Mouse (Mus musculus) MEL (cell line): ENCODE data around the gene Ddx56. TPM values are rescaled to one million over a fixed set of nuclear protein-coding genes. Genes with fewer than 3 reads are reported as not detected.

ENCODE experiments used
- DNase-seq: peaks from one replicate; pipeline ENCODE4 v3.0.0; 2011; ENCODE audit warnings: low read depth, low spot score
- H3K27ac ChIP-seq: 2 replicates; pipeline ENCODE4 v1.5.1; 2012; ENCODE audit warnings: low read depth, mild to moderate bottlenecking, control low read depth, low read length, moderate library complexity; ENCODE audit not compliant: control insufficient read depth
- H3K27me3 ChIP-seq, 2 experiments: fragments of 150-350 bp in 1 of 2; sonication (generic) in 1 of 2; 2 replicates each; pipeline ENCODE4 v1.6.1; 2012; ENCODE audit warnings: low read length in 2 of 2, mild to moderate bottlenecking in 2 of 2, improper control_type of control experiment in 1 of 2, moderate library complexity in 1 of 2; ENCODE audit not compliant: insufficient read depth in 2 of 2, control insufficient read depth in 1 of 2
- H3K36me3 ChIP-seq, 2 experiments: 2 replicates each; pipeline ENCODE4 v1.6.1; 2012 to 2014; ENCODE audit warnings: low read length in 2 of 2, improper control_type of control experiment in 1 of 2, inconsistent platforms in 1 of 2, mild to moderate bottlenecking in 1 of 2; ENCODE audit not compliant: insufficient read depth in 2 of 2, control insufficient read depth in 1 of 2
- H3K4me1 ChIP-seq, 2 experiments: fragments of 150-350 bp in 1 of 2; sonication (generic) in 1 of 2; 2 replicates each; pipeline ENCODE4 v1.6.1; 2012; ENCODE audit warnings: low read length in 2 of 2, improper control_type of control experiment in 1 of 2, mild to moderate bottlenecking in 1 of 2; ENCODE audit not compliant: insufficient read depth in 2 of 2, control insufficient read depth in 1 of 2
- H3K4me3 ChIP-seq, 2 experiments: fragments of 150-350 bp in 1 of 2; sonication (generic) in 1 of 2; 2 replicates each; pipeline ENCODE4 v1.5.1; 2012; ENCODE audit warnings: low read depth in 2 of 2, low read length in 2 of 2, mild to moderate bottlenecking in 2 of 2, moderate library complexity in 2 of 2, control low read depth in 1 of 2, improper control_type of control experiment in 1 of 2; ENCODE audit not compliant: control insufficient read depth in 1 of 2, insufficient read depth in 1 of 2
- H3K79me2 ChIP-seq: 2 replicates; pipeline ENCODE4 v1.6.1; 2012; ENCODE audit warnings: mild to moderate bottlenecking, low read length, moderate library complexity; ENCODE audit not compliant: control insufficient read depth, poor library complexity, insufficient read depth
- H3K9ac ChIP-seq: 2 replicates; pipeline ENCODE4 v1.6.1; 2012; ENCODE audit warnings: low read depth, mild to moderate bottlenecking, control low read depth, low read length, moderate library complexity; ENCODE audit not compliant: control insufficient read depth, poor library complexity, severe bottlenecking
- H3K9me3 ChIP-seq: fragments of 150-350 bp; sonication (generic); replicated peaks from 2 replicates; pipeline ENCODE4 v1.6.1; 2012; ENCODE audit warnings: mild to moderate bottlenecking, low read length, improper control_type of control experiment, moderate library complexity; ENCODE audit not compliant: insufficient read depth
- CTCF ChIP-seq, 3 experiments: IDR thresholded peaks in 2 of 3; conservative IDR thresholded peaks in 1 of 3; 2 replicates each; pipeline ENCODE4 v1.5.1; 2011 to 2012; ENCODE audit warnings: low read length in 3 of 3, low read depth in 2 of 3, mild to moderate bottlenecking in 2 of 3, improper control_type of control experiment in 1 of 3, inconsistent platforms in 1 of 3, mixed read lengths in 1 of 3, moderate library complexity in 1 of 3; ENCODE audit not compliant: control insufficient read depth in 1 of 3, insufficient read depth in 1 of 3, poor library complexity in 1 of 3, severe bottlenecking in 1 of 3
- EP300 ChIP-seq, 2 experiments: IDR thresholded peaks; 2 replicates each; pipeline ENCODE4 v1.6.1; 2011; ENCODE audit warnings: improper control_type of control experiment in 2 of 2, low read length in 2 of 2, low read depth in 1 of 2, mild to moderate bottlenecking in 1 of 2
- GABPA ChIP-seq: IDR thresholded peaks from 2 replicates; pipeline ENCODE4 v1.6.1; 2012; ENCODE audit warnings: low read depth, mild to moderate bottlenecking, inconsistent platforms, low read length, improper control_type of control experiment, moderate library complexity
- GATA1 ChIP-seq: IDR thresholded peaks from 2 replicates; pipeline ENCODE4 v1.6.1; 2011; ENCODE audit warnings: low read depth, low read length, improper control_type of control experiment
- MAFK ChIP-seq: IDR thresholded peaks from 2 replicates; pipeline ENCODE4 v1.6.1; 2011; ENCODE audit warnings: low read depth, mild to moderate bottlenecking, low read length, improper control_type of control experiment, borderline replicate concordance
- MAX ChIP-seq: IDR thresholded peaks from 2 replicates; pipeline ENCODE4 v1.6.1; 2011; ENCODE audit warnings: low read length, improper control_type of control experiment
- MYC ChIP-seq: IDR thresholded peaks from 2 replicates; pipeline ENCODE4 v1.6.1; 2011; ENCODE audit warnings: low read depth, mild to moderate bottlenecking, low read length, improper control_type of control experiment, moderate library complexity
- POLR2AphosphoS5 ChIP-seq: IDR thresholded peaks from 2 replicates; pipeline ENCODE4 v1.6.1; 2012; ENCODE audit warnings: low read depth, borderline replicate concordance, mild to moderate bottlenecking, inconsistent platforms, low read length, moderate library complexity, mixed read lengths
- RCOR1 ChIP-seq: IDR thresholded peaks from 2 replicates; pipeline ENCODE4 v1.6.1; 2012; ENCODE audit warnings: low read depth, mild to moderate bottlenecking, inconsistent platforms, low read length, improper control_type of control experiment
- SIN3A ChIP-seq: IDR thresholded peaks from 2 replicates; pipeline ENCODE4 v1.6.1; 2012; ENCODE audit warnings: low read length, improper control_type of control experiment, inconsistent platforms
- TAL1 ChIP-seq: IDR thresholded peaks from 2 replicates; pipeline ENCODE4 v1.6.1; 2012; ENCODE audit warnings: mild to moderate bottlenecking, inconsistent platforms, low read length, moderate library complexity, mixed read lengths
- TBP ChIP-seq: IDR thresholded peaks from 2 replicates; pipeline ENCODE4 v1.8.0; 2011; ENCODE audit warnings: low read depth, low read length, improper control_type of control experiment
- ZNF384 ChIP-seq: IDR thresholded peaks from 2 replicates; pipeline ENCODE4 v1.6.1; 2012; ENCODE audit warnings: low read depth, mild to moderate bottlenecking, inconsistent platforms, low read length, improper control_type of control experiment
- polyA plus RNA-seq, 2 experiments: library from polyadenylated mRNA; stranded (reverse) in 1 of 2; unstranded in 1 of 2; fragments of >175 nt in 1 of 2; fragments of >200 nt in 1 of 2; gene quantifications; 2 replicates each; pipeline versions ENCODE4 v1.2.1 to v1.2.4; 2012; ENCODE audit warnings: low replicate concordance in 2 of 2, low read depth in 1 of 2; ENCODE audit not compliant: insufficient read length in 2 of 2, insufficient read depth in 1 of 2, missing spikeins in 1 of 2
- total RNA-seq: library from RNA; depleted of rRNA; stranded (reverse); fragments of 300-350 nt; gene quantifications from 2 replicates; pipeline ENCODE4 v1.2.3, GENCODE M21; 2012

Gene Ddx56
- total and polyA plus RNA-seq, 3 experiments, result 138 to 201 TPM; not detected in 1

- H3K27me3 ChIP-seq, result no peaks in the 10 kb centered on the region
- no peak overlapping the region for H3K4me3 ChIP-seq
- H3K9ac ChIP-seq, result no peak overlapping the region
- H3K36me3 ChIP-seq, result no peaks in the 10 kb centered on the region
- no peak for DNase-seq
- H3K79me2 ChIP-seq, result no peaks in the 10 kb centered on the region
- TF ChIP-seq MAX (no peak), EP300 (IDR thresholded peaks at IDR 0.05; ENCODE audit: low read depth in 1 of 2, low read length in 2 of 2) (no peak), TBP (no peak)
- H3K9me3 ChIP-seq, result no peaks in the 10 kb centered on the region
- no peak overlapping the region for H3K27ac ChIP-seq
- H3K4me1 ChIP-seq, result peaks cover 0 to 6% of the 10 kb centered on the region in 2 experiments; a peak in 1 of 4 replicates
These were observed 15.3 kb downstream of the Ddx56 start for GRCm38 (mm10) chr11:6252248-6252647.

- Histone ChIP-seq H3K27ac (no peak overlapping the region), H3K36me3 (no peaks in the 10 kb centered on the region), H3K27me3 (no peaks in the 10 kb centered on the region), H3K4me3 (no peak overlapping the region), H3K9me3 (no peaks in the 10 kb centered on the region), H3K79me2 (no peaks in the 10 kb centered on the region), H3K4me1 (no peaks in the 10 kb centered on the region), H3K9ac (no peak overlapping the region)
- no peak for DNase-seq
- no peak for TF ChIP-seq RCOR1
- no peak for TF ChIP-seq SIN3A
- TF ChIP-seq MYC, result no peak
- TF ChIP-seq EP300 (IDR thresholded peaks at IDR 0.05; ENCODE audit: low read depth in 1 of 2, low read length in 2 of 2), result no peak
These were observed 22.9 kb downstream of the Ddx56 start for GRCm38 (mm10) chr11:6244707-6245106.

GRCm38 (mm10) chr11:6233025-6233424 is 34.5 kb downstream of the Ddx56 start:
- Histone ChIP-seq H3K36me3 (no peaks in the 10 kb centered on the region), H3K4me1 (no peaks in the 10 kb centered on the region), H3K9ac (no peak overlapping the region), H3K27ac (no peak overlapping the region), H3K9me3 (no peaks in the 10 kb centered on the region; the same call in 1 of the 2 replicates), H3K4me3 (no peak overlapping the region), H3K27me3 (no peaks in the 10 kb centered on the region), H3K79me2 (no peaks in the 10 kb centered on the region)
- no peak for TF ChIP-seq MAFK
- peak; percentile 48; the same call in 1 of the 2 replicates for TF ChIP-seq ZNF384
- TF ChIP-seq CTCF (IDR thresholded peaks at IDR 0.05 in 2 of 3, conservative IDR thresholded peaks at IDR 0.05 in 1 of 3; ENCODE audit: control insufficient read depth in 1 of 3, insufficient read depth in 1 of 3, low read depth in 2 of 3, low read length in 3 of 3, poor library complexity in 1 of 3, severe bottlenecking in 1 of 3), result no peak
- no peak for TF ChIP-seq GABPA
- no peak for DNase-seq

GRCm38 (mm10) chr11:6230012-6230411 is 37.6 kb downstream of the Ddx56 start, which contains the start of gene Npc1l1:
Gene Npc1l1, minus strand, starts transcription at chr11:6230143.
- H3K79me2 ChIP-seq, result no peaks in the 10 kb centered on the region
- H3K9ac ChIP-seq, result no peak within 1 kb of the TSS
- H3K4me1 ChIP-seq, result no peaks in the 10 kb centered on the region
- H3K27ac ChIP-seq, result no peak within 1 kb of the TSS
- TF ChIP-seq GABPA (no peak), GATA1 (no peak), POLR2AphosphoS5 (no peak), TAL1 (no peak), TBP (no peak)
- H3K27me3 ChIP-seq, result peaks cover 7 to 19% of the 10 kb centered on the region in 2 experiments
- DNase-seq, result no peak
- no peak within 1 kb of the TSS for H3K4me3 ChIP-seq
- H3K9me3 ChIP-seq, result no peaks in the 10 kb centered on the region; the same call in 1 of the 2 replicates
- no peaks in the 10 kb centered on the region for H3K36me3 ChIP-seq
